In genomic region chr9:35045756-35046155, GRCm38 (mm10) we compare ENCODE assay signal across 9 mouse cellular contexts.
DNase-seq lines count a peak whose midpoint lies in the region; ATAC-seq and TF ChIP-seq lines count a peak whose summit lies in the region.
"Had no signal": no experiment of that assay in that cellular context is flagged by ENCODE, and none has a peak within 500 bp of the region (broad histone marks: within the 10 kb centered on the region; RNA-seq: fewer than 3 reads in every experiment).

No protein-coding gene starts in this region.

- no peak overlapping the region for H3K9ac ChIP-seq in liver, embryonic 16.5 days (ENCODE audit: low read depth, low read length)
- H3K9ac ChIP-seq in forebrain, embryonic 15.5 days (replicated peaks), result no peak overlapping the region
- no peak overlapping the region for H3K9ac ChIP-seq in hindbrain, embryonic 16.5 days (ENCODE audit: low read depth, low read length)
- H3K9ac ChIP-seq: midbrain, embryonic 12.5 days had no signal

- peak; percentile 27; the same call in 1 of the 2 replicates for ATAC-seq in liver, embryonic 16.5 days (ENCODE audit: low read depth)
- ATAC-seq in forebrain, embryonic 15.5 days (replicated peaks), result no peak
- ATAC-seq in hindbrain, embryonic 16.5 days, result no peak

- DNase-seq in layer of hippocampus, adult 2 months (ENCODE audit: low spot score in 2 of 2), result no peak
- DNase-seq in layer of hippocampus, adult 9-10 months (ENCODE audit: low spot score), result no peak
- peak; percentile 96 for DNase-seq in fibroblast of lung, adult 2 months (ENCODE audit: low read depth)
- DNase-seq in heart, postnatal 4 days, result peak; percentile 92
- peak; percentile 80 for DNase-seq in testis, postnatal 14 days (ENCODE audit: low spot score)

- 73% methylated on average over 2 of the region's 2 CpGs for WGBS in liver, embryonic 16.5 days (ENCODE audit: insufficient replicate concordance)
- 87% methylated on average over 2 of the region's 2 CpGs for WGBS in forebrain, embryonic 15.5 days
- 70% methylated on average over 2 of the region's 2 CpGs for WGBS in hindbrain, embryonic 16.5 days

- no peak overlapping the region for H3K4me2 ChIP-seq in liver, embryonic 16.5 days (ENCODE audit: low read depth, low read length)
- H3K4me2 ChIP-seq in forebrain, embryonic 15.5 days (replicated peaks), result no peak overlapping the region
- no peak overlapping the region for H3K4me2 ChIP-seq in hindbrain, embryonic 16.5 days (ENCODE audit: low read length)
- H3K4me2 ChIP-seq: midbrain, embryonic 12.5 days had no signal

- H3K27ac ChIP-seq in layer of hippocampus, adult 2 months, result peak overlapping the region; percentile 51; the same call in 1 of the 2 replicates
- H3K27ac ChIP-seq in liver, embryonic 16.5 days (ENCODE audit: low read length), result no peak overlapping the region
- no peak overlapping the region for H3K27ac ChIP-seq in forebrain, embryonic 15.5 days (replicated peaks)
- H3K27ac ChIP-seq in hindbrain, embryonic 16.5 days (ENCODE audit: low read depth, low read length), result no peak overlapping the region
- H3K27ac ChIP-seq: midbrain, embryonic 12.5 days had no signal

- H3K36me3 ChIP-seq in liver, embryonic 16.5 days (ENCODE audit: control insufficient read depth, insufficient read depth), result peaks cover 21% of the 10 kb centered on the region
- no peaks in the 10 kb centered on the region for H3K36me3 ChIP-seq in forebrain, embryonic 15.5 days
- H3K36me3 ChIP-seq in hindbrain, embryonic 16.5 days (ENCODE audit: control insufficient read depth, insufficient read depth, low read length), result no peaks in the 10 kb centered on the region
- H3K36me3 ChIP-seq: midbrain, embryonic 12.5 days had no signal

- no peak overlapping the region for H3K4me3 ChIP-seq in layer of hippocampus, adult 2 months
- no peak overlapping the region for H3K4me3 ChIP-seq in liver, embryonic 16.5 days (ENCODE audit: low read depth, low read length)
- H3K4me3 ChIP-seq in forebrain, embryonic 15.5 days, result no peak overlapping the region
- H3K4me3 ChIP-seq in hindbrain, embryonic 16.5 days (ENCODE audit: low read length), result no peak overlapping the region
- H3K4me3 ChIP-seq: midbrain, embryonic 12.5 days had no signal

- no peaks in the 10 kb centered on the region for H3K4me1 ChIP-seq in liver, embryonic 16.5 days (ENCODE audit: control insufficient read depth, low read depth, low read length)
- H3K4me1 ChIP-seq in forebrain, embryonic 15.5 days, result peaks cover 22% of the 10 kb centered on the region
- peaks cover 11% of the 10 kb centered on the region for H3K4me1 ChIP-seq in hindbrain, embryonic 16.5 days (ENCODE audit: control insufficient read depth, insufficient read depth, low read depth, low read length)

- no peak for TF ChIP-seq CTCF in layer of hippocampus, adult 2 months (conservative IDR thresholded peaks at IDR 0.05)

- no peaks in the 10 kb centered on the region for H3K9me3 ChIP-seq in liver, embryonic 16.5 days (replicated peaks; ENCODE audit: control insufficient read depth, low read length)
- H3K9me3 ChIP-seq in forebrain, embryonic 15.5 days, result no peaks in the 10 kb centered on the region
- H3K9me3 ChIP-seq in hindbrain, embryonic 16.5 days (ENCODE audit: control insufficient read depth, low read length), result no peaks in the 10 kb centered on the region
- H3K9me3 ChIP-seq: midbrain, embryonic 12.5 days had no signal

- no peaks in the 10 kb centered on the region for H3K27me3 ChIP-seq in liver, embryonic 16.5 days (ENCODE audit: control insufficient read depth, insufficient read depth, low read depth, low read length)
- H3K27me3 ChIP-seq in forebrain, embryonic 15.5 days, result no peaks in the 10 kb centered on the region
- no peaks in the 10 kb centered on the region for H3K27me3 ChIP-seq in hindbrain, embryonic 16.5 days (replicated peaks; ENCODE audit: control insufficient read depth, insufficient read depth, low read length)
- H3K27me3 ChIP-seq: midbrain, embryonic 12.5 days had no signal

Comparison
In these comparisons a context has a peak if more than half of its experiments do, and no peak if none do; other contexts are left out.
1. DNase-seq: peak in fibroblast of lung, adult 2 months (single experiment), heart, postnatal 4 days (single experiment) and testis, postnatal 14 days (single experiment); none in layer of hippocampus, adult 2 months (0 of 2) and layer of hippocampus, adult 9-10 months (single experiment).